Mouse (Mus musculus) ovary, adult 10 weeks (tissue): ENCODE measurements around the gene Rhoc. TPM values are rescaled to one million over a fixed set of nuclear protein-coding genes. Genes with fewer than 3 reads are reported as not detected.

ENCODE experiments used
- polyA plus RNA-seq: library from polyadenylated mRNA; stranded (reverse); fragments of 350-450 nt; fragmentation: Illumina TruSeq; extraction: RNeasy Lipid Tissue Mini Kit (QIAGEN cat#74804); gene quantifications from one replicate; pipeline ENCODE4 v1.2.3, GENCODE M21; 2014

The Rhoc gene
- polyA plus RNA-seq, result 16.5 TPM

DNA sequence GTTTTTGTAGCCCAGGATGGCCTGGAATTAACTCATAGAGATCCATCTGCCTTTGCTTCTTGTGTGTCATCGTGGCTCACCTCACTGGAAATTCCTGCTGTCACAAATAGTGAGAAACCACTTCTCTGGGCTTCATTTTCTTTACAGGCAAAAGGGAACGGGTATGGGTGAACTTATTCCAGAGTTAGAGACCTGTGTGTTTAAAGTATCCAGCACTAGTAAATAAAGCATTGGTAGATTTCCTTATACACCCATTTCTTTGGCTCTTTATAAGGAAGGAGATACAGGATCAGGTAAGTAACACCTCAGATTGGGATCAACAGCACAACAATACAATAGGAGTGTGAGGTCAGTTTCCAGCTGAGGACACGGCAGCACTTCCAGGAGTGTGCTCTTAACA is at the start of gene Rhoc:
TSS of gene Rhoc (plus strand) at position 301 of the 400 bp plus-strand sequence.

DNA sequence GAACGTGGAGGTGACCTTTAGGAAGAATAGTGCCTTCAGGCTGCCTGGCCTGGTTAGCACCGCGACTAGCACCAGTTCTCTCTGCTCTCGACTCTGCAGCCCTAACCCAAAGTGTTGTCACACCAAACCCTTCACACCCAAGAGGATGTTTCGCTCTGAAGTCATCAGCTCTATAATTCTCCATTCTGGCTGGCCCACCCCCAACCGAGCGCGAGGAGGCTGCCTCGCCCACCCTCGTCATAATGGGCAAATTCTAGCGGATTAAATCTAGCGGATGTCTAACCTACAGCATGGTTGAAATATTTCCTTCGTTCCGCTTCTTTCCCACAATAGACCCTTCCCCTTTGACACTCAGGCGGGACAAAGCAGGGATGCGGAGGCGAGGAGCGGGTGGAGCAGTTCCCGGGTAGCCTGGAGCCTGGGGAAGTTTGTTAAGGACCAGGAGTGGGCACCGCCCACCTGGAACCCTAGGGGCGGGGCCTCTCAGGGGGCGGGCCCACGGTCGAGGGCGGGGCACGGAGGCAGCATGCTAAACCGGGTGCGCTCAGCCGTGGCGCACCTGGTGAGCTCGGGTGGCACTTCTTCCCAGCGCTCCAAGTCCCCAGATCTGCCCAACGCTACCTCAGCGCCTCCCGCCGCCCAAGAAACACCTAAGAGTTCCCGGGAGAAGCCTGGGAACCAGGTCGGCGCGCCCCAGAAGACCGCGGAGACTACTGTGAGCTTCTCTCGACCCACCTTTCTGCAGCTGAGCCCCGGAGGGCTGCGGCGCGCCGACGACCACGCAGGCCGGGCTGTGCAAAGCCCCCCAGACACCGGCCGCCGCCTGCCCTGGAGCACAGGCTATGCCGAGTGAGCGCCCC is 7.4 kb upstream of the Rhoc start, which contains the start of gene Ppm1j:
TSS of gene Ppm1j (plus strand) at position 496 of the 860 bp plus-strand sequence.

GRCm38 (mm10) chr3:104781471-104781903 is 6.7 kb upstream of the Rhoc start, which contains the start of gene Fam19a3:
Fam19a3 (minus strand) TSS chr3:104781840.

GRCm38 (mm10) chr3:104817991-104818748 is 30.0 kb downstream of the Rhoc start, which contains the start of gene Mov10:
Mov10 (minus strand) TSS chr3:104818563.

Other genes starting within 250 kb of the Rhoc start
- gene Slc16a1, start 149.7 kb upstream of the Rhoc start, polyA plus RNA-seq, result 90.7 TPM
- gene Ppm1j, start 7.3 kb upstream of the Rhoc start, polyA plus RNA-seq, result not detected
- not detected for gene Fam19a3, start 6.5 kb upstream of the Rhoc start, polyA plus RNA-seq
- gene Mov10, start 30.2 kb downstream of the Rhoc start, polyA plus RNA-seq, result 1.4 TPM
- gene St7l, start 75.6 kb downstream of the Rhoc start, polyA plus RNA-seq, result 85.1 TPM
- gene Capza1, start 76.1 kb downstream of the Rhoc start, polyA plus RNA-seq, result 275 TPM
- gene Wnt2b, start 173.5 kb downstream of the Rhoc start, polyA plus RNA-seq, result 25.6 TPM